Mouse (Mus musculus): Measurements from ENCODE around the gene Gcc2. TPM values are rescaled to one million over a fixed set of nuclear protein-coding genes. Genes with fewer than 3 reads are reported as not detected.

The Gcc2 gene
- polyA plus RNA-seq (2015; fragmentation: Nextera tagmentation; extraction: Ambion mirVana): 28.4 and 28.6 TPM in 2 replicates

GRCm38 (mm10) chr10:58255213-58255892, at the start of gene Gcc2:
Gene Gcc2, plus strand, starts transcription at chr10:58255497.

GRCm38 (mm10) chr10:58224827-58225785, 30.2 kb upstream of the Gcc2 start, which contains the start of gene AW822073:
Gene AW822073, minus strand, starts transcription at chr10:58224930.

GRCm38 (mm10) chr10:58232641-58232969, 22.7 kb upstream of the Gcc2 start, which contains the start of gene Duxf3:
Gene Duxf3, minus strand, starts transcription at chr10:58232675.

GRCm38 (mm10) chr10:58236613-58237012, 18.7 kb upstream of the Gcc2 start, which contains the start of gene Gm4981:
Gene Gm4981, minus strand, starts transcription at chr10:58236701.

GRCm38 (mm10) chr10:58323028-58323991, 68.0 kb downstream of the Gcc2 start, which contains the start of gene Lims1:
Gene Lims1, plus strand, starts transcription at chr10:58323466.

Other genes starting within 250 kb of the Gcc2 start
- gene AW822073, start 30.6 kb upstream of the Gcc2 start, polyA plus RNA-seq (2015; fragmentation: Nextera tagmentation; extraction: Ambion mirVana): not detected in 2 replicates
- gene Duxf3, start 22.8 kb upstream of the Gcc2 start, polyA plus RNA-seq (2015; fragmentation: Nextera tagmentation; extraction: Ambion mirVana): not detected in 2 replicates
- not detected in 2 replicates for gene Gm4981, start 18.8 kb upstream of the Gcc2 start, polyA plus RNA-seq (2015; fragmentation: Nextera tagmentation; extraction: Ambion mirVana)
- 118 and 123 TPM in 2 replicates for gene Lims1, start 68.0 kb downstream of the Gcc2 start, polyA plus RNA-seq (2015; fragmentation: Nextera tagmentation; extraction: Ambion mirVana)
- 11.7 and 13.1 TPM in 2 replicates for gene Ranbp2, start 191.4 kb downstream of the Gcc2 start, polyA plus RNA-seq (2015; fragmentation: Nextera tagmentation; extraction: Ambion mirVana)
- gene Ccdc138, start 242.5 kb downstream of the Gcc2 start, polyA plus RNA-seq (2015; fragmentation: Nextera tagmentation; extraction: Ambion mirVana): 1.9 and 2.2 TPM in 2 replicates

Data from skeletal muscle tissue, postnatal 0 days (tissue).